In genomic region chr8:125075389-125075788, GRCm38 (mm10) we compare ENCODE assay signal across 16 mouse cellular contexts.
"Had no signal": no experiment of that assay in that cellular context is flagged by ENCODE, and none has a peak within 500 bp of the region (broad histone marks: within the 10 kb centered on the region; RNA-seq: fewer than 3 reads in every experiment).

No protein-coding gene starts in this region.

- DNase-seq: retina, postnatal 1 day; right cerebral cortex, adult 18-20 months; right cerebral cortex, postnatal 14 days; right cerebral cortex, postnatal 25 days; right cerebral cortex, postnatal 4 days; spleen, adult 18-20 months; thymus, adult 18-20 months; thymus, adult 2 months; thymus, postnatal 14 days; thymus, postnatal 25 days; thymus, postnatal 36 days; thymus, postnatal 4 days had no signal

- H3K9me3 ChIP-seq: neural tube, embryonic 13.5 days; neural tube, embryonic 15.5 days; stomach, embryonic 15.5 days had no signal

- H3K27ac ChIP-seq: neural tube, embryonic 13.5 days; neural tube, embryonic 15.5 days; stomach, embryonic 15.5 days; stomach, postnatal 0 days had no signal

- H3K4me2 ChIP-seq: neural tube, embryonic 13.5 days; neural tube, embryonic 15.5 days; stomach, embryonic 15.5 days had no signal

- H3K4me3 ChIP-seq: neural tube, embryonic 13.5 days; neural tube, embryonic 15.5 days; stomach, embryonic 15.5 days had no signal

- H3K9ac ChIP-seq: neural tube, embryonic 13.5 days; neural tube, embryonic 15.5 days; stomach, embryonic 15.5 days had no signal

- H3K27me3 ChIP-seq: neural tube, embryonic 13.5 days; neural tube, embryonic 15.5 days; stomach, embryonic 15.5 days had no signal

- H3K36me3 ChIP-seq: neural tube, embryonic 13.5 days; neural tube, embryonic 15.5 days; stomach, embryonic 15.5 days had no signal
